In genomic region chr6:98095243-98095642, GRCm38 (mm10) we compare ENCODE assay signal across 22 mouse cellular contexts.
"Had no signal": no experiment of that assay in that cellular context is flagged by ENCODE, and none has a peak within 500 bp of the region (broad histone marks: within the 10 kb centered on the region; RNA-seq: fewer than 3 reads in every experiment).

No protein-coding gene starts in this region.

- H3K4me2 ChIP-seq: kidney, embryonic 15.5 days; limb, embryonic 12.5 days; liver, embryonic 13.5 days; lung, embryonic 15.5 days; midbrain, embryonic 13.5 days; neural tube, embryonic 13.5 days; stomach, embryonic 15.5 days had no signal

- H3K4me3 ChIP-seq: kidney, embryonic 15.5 days; left cerebral cortex, adult 2 months; limb, embryonic 12.5 days; liver, embryonic 13.5 days; lung, embryonic 15.5 days; megakaryocyte, embryonic 14.5 days; midbrain, embryonic 10.5 days; midbrain, embryonic 13.5 days; myocyte; neural tube, embryonic 13.5 days; stomach, embryonic 15.5 days had no signal

- H3K36me3 ChIP-seq: kidney, embryonic 15.5 days; limb, embryonic 12.5 days; liver, embryonic 13.5 days; lung, embryonic 15.5 days; midbrain, embryonic 10.5 days; midbrain, embryonic 13.5 days; neural tube, embryonic 13.5 days; stomach, embryonic 15.5 days had no signal

- H3K9ac ChIP-seq: kidney, embryonic 15.5 days; liver, embryonic 13.5 days; lung, embryonic 15.5 days; midbrain, embryonic 13.5 days; neural tube, embryonic 13.5 days; stomach, embryonic 15.5 days had no signal

- H3K27me3 ChIP-seq: kidney, embryonic 15.5 days; limb, embryonic 12.5 days; liver, embryonic 13.5 days; lung, embryonic 15.5 days; megakaryocyte, embryonic 14.5 days; midbrain, embryonic 13.5 days; neural tube, embryonic 13.5 days; stomach, embryonic 15.5 days had no signal

- ATAC-seq: midbrain, embryonic 13.5 days; midbrain, embryonic 16.5 days had no signal

- H3K9me3 ChIP-seq: kidney, embryonic 15.5 days; limb, embryonic 12.5 days; liver, embryonic 13.5 days; lung, embryonic 15.5 days; megakaryocyte, embryonic 14.5 days; midbrain, embryonic 10.5 days; midbrain, embryonic 13.5 days; neural tube, embryonic 13.5 days; stomach, embryonic 15.5 days had no signal

- DNase-seq: kidney, adult 8-10 months; kidney, postnatal 10 days; kidney, postnatal 36 days; layer of hippocampus, postnatal 36 days; liver, embryonic 13.5 days; lung, postnatal 10 days; lung, postnatal 36 days; retina, postnatal 1 day; right cerebral cortex, postnatal 25 days; spleen, adult 18-20 months; thymus, postnatal 25 days had no signal

- H3K4me1 ChIP-seq: kidney, embryonic 15.5 days; liver, embryonic 13.5 days; megakaryocyte, embryonic 14.5 days; midbrain, embryonic 13.5 days; neural tube, embryonic 13.5 days; stomach, embryonic 15.5 days had no signal

- H3K27ac ChIP-seq: kidney, embryonic 15.5 days; left cerebral cortex, adult 2 months; liver, embryonic 13.5 days; lung, embryonic 15.5 days; midbrain, embryonic 10.5 days; midbrain, embryonic 13.5 days; neural tube, embryonic 13.5 days; stomach, embryonic 15.5 days had no signal
